Comparison of ENCODE assay signal across 8 mouse cellular contexts in genomic region chr3:87617811-87618130, GRCm38 (mm10). TPM values are rescaled to one million over a fixed set of nuclear protein-coding genes. Genes with fewer than 3 reads are reported as not detected.
A peak's percentile ranks its signal among the peaks of the same experiment; 100 is the strongest.
DNase-seq lines count a peak whose midpoint lies in the region; ATAC-seq and TF ChIP-seq lines count a peak whose summit lies in the region.

No protein-coding gene starts in this region.

- no peaks in the 10 kb centered on the region for H3K27me3 ChIP-seq in limb, embryonic 15.5 days

- TF ChIP-seq POLR2A in embryonic fibroblast, embryonic 13.5 days (IDR thresholded peaks at IDR 0.05; ENCODE audit: low read depth, low read length), result no peak

- H3K4me1 ChIP-seq in embryonic fibroblast, embryonic 13.5 days (ENCODE audit: control insufficient read depth, insufficient read depth, low read length), result peaks cover 11% of the 10 kb centered on the region
- H3K4me1 ChIP-seq in limb, embryonic 15.5 days, result peaks cover 36% of the 10 kb centered on the region

- H3K36me3 ChIP-seq in limb, embryonic 15.5 days, result no peaks in the 10 kb centered on the region

- ATAC-seq in limb, embryonic 15.5 days (ENCODE audit: insufficient number of reproducible peaks, low FRiP score, low TSS enrichment, low read depth), result no peak

- peak overlapping the region; percentile 98 for H3K27ac ChIP-seq in gastrocnemius, adult 2 months
- H3K27ac ChIP-seq in embryonic fibroblast, embryonic 13.5 days (ENCODE audit: insufficient read depth, low read length), result peak overlapping the region; percentile 70
- H3K27ac ChIP-seq in limb, embryonic 15.5 days, result peak overlapping the region; percentile 93

- H3K4me2 ChIP-seq in limb, embryonic 15.5 days, result peak overlapping the region; percentile 80

- H3K4me3 ChIP-seq in gastrocnemius, adult 2 months, result peak overlapping the region; percentile 91
- H3K4me3 ChIP-seq in embryonic fibroblast, embryonic 13.5 days (ENCODE audit: insufficient read depth, low read length), result peak overlapping the region; percentile 76
- peak overlapping the region; percentile 80 for H3K4me3 ChIP-seq in limb, embryonic 15.5 days

- H3K9ac ChIP-seq in limb, embryonic 15.5 days, result peak overlapping the region; percentile 85

- H3K9me3 ChIP-seq in limb, embryonic 15.5 days, result no peaks in the 10 kb centered on the region

- TF ChIP-seq CTCF in gastrocnemius, adult 2 months (IDR thresholded peaks at IDR 0.05), result no peak
- no peak for TF ChIP-seq CTCF in embryonic fibroblast, embryonic 13.5 days (IDR thresholded peaks at IDR 0.05; ENCODE audit: borderline replicate concordance, insufficient read depth, low read length)

- WGBS in limb, embryonic 15.5 days, result 2% methylated on average over 6 of the region's 6 CpGs

- intact Hi-C loops in gastrocnemius, adult 2 months (cut with DNase I), result loop anchor here (5.0 kb wide), 1 partner anchor 90 kb away; the partner anchor contains the start of gene Etv3

- DNase-seq in gastrocnemius, adult 2 months, result no peak
- DNase-seq in gastrocnemius, adult 18-20 months (ENCODE audit: low spot score), result no peak
- DNase-seq in 3T3-L1 (ENCODE audit: low read depth, low spot score), result peak; percentile 62
- no peak for DNase-seq in layer of hippocampus, adult 9-11 months
- DNase-seq in right cerebral cortex, postnatal 25 days, result no peak
- DNase-seq in adrenal gland, adult 18-20 months (ENCODE audit: low spot score in 2 of 2), result no peak

RNA-seq across cellular contexts. Expression of gene Arhgef11, which starts 0.4 kb away (rescaled TPM):
- 10 to 100 TPM; 16.5 to 17.3 TPM for total RNA-seq in gastrocnemius, adult 2 months (2021)
- total RNA-seq in gastrocnemius, adult 18-20 months (2021), result 10 to 100 TPM; 18.5 to 19.9 TPM
- 25.8 and 27.0 TPM in 2 replicates for polyA plus RNA-seq in embryonic fibroblast, embryonic 13.5 days (2011; ENCODE audit: insufficient read length, low read depth, missing spikeins)
- 15.3 and 17.0 TPM in 2 replicates for polyA plus RNA-seq in limb, embryonic 15.5 days (2015; fragmentation: Nextera tagmentation; extraction: Ambion mirVana)
- total RNA-seq in adrenal gland, adult 18-20 months (2021), result 10 to 100 TPM; 29.7 to 35.8 TPM
